In genomic region chr4:33696969-33697368, GRCm38 (mm10) we compare ENCODE assay signal across 14 mouse cellular contexts.
DNase-seq lines count a peak whose midpoint lies in the region; ATAC-seq and TF ChIP-seq lines count a peak whose summit lies in the region.
"Had no signal": no experiment of that assay in that cellular context is flagged by ENCODE, and none has a peak within 500 bp of the region (broad histone marks: within the 10 kb centered on the region; RNA-seq: fewer than 3 reads in every experiment).

No protein-coding gene starts in this region.

- DNase-seq in embryonic facial prominence, embryonic 11.5 days (ENCODE audit: low spot score): peak; percentile 31
- DNase-seq in embryonic facial prominence, embryonic 10.5 days (ENCODE audit: low spot score): no peak
- DNase-seq in brain, embryonic 14.5 days (ENCODE audit: low read depth): peak; percentile 78
- DNase-seq in frontal cortex, postnatal 36 days (ENCODE audit: low spot score in 2 of 2): peak; percentile 43 to 81
- peak; percentile 41 for DNase-seq in left cerebral cortex, postnatal 4 days
- no peak for DNase-seq in urinary bladder, postnatal 4 days (ENCODE audit: low spot score in 2 of 2)
- no peak for DNase-seq in natural killer cell, adult 2 months (ENCODE audit: low spot score in 2 of 2)
- DNase-seq in kidney, adult 2 months: no peak
- DNase-seq: gastrocnemius, postnatal 25 days; kidney, postnatal 25 days; liver, embryonic 13.5 days; spleen, adult 18-20 months had no signal

- intact Hi-C loops in left cerebral cortex, postnatal 4 days (cut with DNase I): no loop called here

- no peaks in the 10 kb centered on the region for H3K9me3 ChIP-seq in embryonic facial prominence, embryonic 11.5 days (replicated peaks; ENCODE audit: control insufficient read depth, low read length)
- H3K9me3 ChIP-seq in embryonic facial prominence, embryonic 10.5 days: no peaks in the 10 kb centered on the region
- H3K9me3 ChIP-seq: embryonic facial prominence, embryonic 12.5 days; liver, embryonic 13.5 days; midbrain, embryonic 15.5 days had no signal

- no peak for TF ChIP-seq CTCF in brain, embryonic 14.5 days (IDR thresholded peaks at IDR 0.05; ENCODE audit: borderline replicate concordance, extremely low read depth, insufficient read depth, insufficient read length)
- no peak for TF ChIP-seq CTCF in kidney, adult 2 months (conservative IDR thresholded peaks at IDR 0.05; ENCODE audit: insufficient read depth, insufficient read length, low read depth, low read length)

- H3K27ac ChIP-seq in embryonic facial prominence, embryonic 11.5 days (replicated peaks; ENCODE audit: low read depth, low read length): no peak overlapping the region
- no peak overlapping the region for H3K27ac ChIP-seq in embryonic facial prominence, embryonic 10.5 days (replicated peaks)
- no peak overlapping the region for H3K27ac ChIP-seq in kidney, adult 2 months (ENCODE audit: insufficient read depth, low read depth, low read length)
- H3K27ac ChIP-seq: embryonic facial prominence, embryonic 12.5 days; liver, embryonic 13.5 days; midbrain, embryonic 15.5 days had no signal

- no peaks in the 10 kb centered on the region for H3K36me3 ChIP-seq in embryonic facial prominence, embryonic 11.5 days (replicated peaks; ENCODE audit: control insufficient read depth, insufficient read depth, low read depth, low read length)
- no peaks in the 10 kb centered on the region for H3K36me3 ChIP-seq in embryonic facial prominence, embryonic 10.5 days (replicated peaks)
- no peaks in the 10 kb centered on the region for H3K36me3 ChIP-seq in kidney, adult 2 months (ENCODE audit: control insufficient read depth, insufficient read depth, low read length)
- H3K36me3 ChIP-seq: embryonic facial prominence, embryonic 12.5 days; liver, embryonic 13.5 days; midbrain, embryonic 15.5 days had no signal

- no peak overlapping the region for H3K9ac ChIP-seq in embryonic facial prominence, embryonic 11.5 days (replicated peaks; ENCODE audit: low read length)
- H3K9ac ChIP-seq: embryonic facial prominence, embryonic 12.5 days; liver, embryonic 13.5 days; midbrain, embryonic 15.5 days had no signal

- no peak overlapping the region for H3K4me2 ChIP-seq in embryonic facial prominence, embryonic 11.5 days (ENCODE audit: low read depth, low read length)
- H3K4me2 ChIP-seq: embryonic facial prominence, embryonic 12.5 days; liver, embryonic 13.5 days; midbrain, embryonic 15.5 days had no signal

- no peak for TF ChIP-seq POLR2A in brain, embryonic 14.5 days (IDR thresholded peaks at IDR 0.05; ENCODE audit: borderline replicate concordance, extremely low read depth, insufficient read depth, insufficient read length, poor library complexity, severe bottlenecking)
- no peak for TF ChIP-seq POLR2A in kidney, adult 2 months (IDR thresholded peaks at IDR 0.05; ENCODE audit: low read depth, low read length)

- WGBS in embryonic facial prominence, embryonic 11.5 days: 71% methylated on average over 8 of the region's 8 CpGs
- 81% methylated on average over 8 of the region's 8 CpGs for WGBS in embryonic facial prominence, embryonic 10.5 days
- WGBS in kidney, adult 2 months: 79% methylated on average over 8 of the region's 8 CpGs

- no peaks in the 10 kb centered on the region for H3K4me1 ChIP-seq in embryonic facial prominence, embryonic 11.5 days (ENCODE audit: control insufficient read depth, insufficient read depth, low read length)
- H3K4me1 ChIP-seq in embryonic facial prominence, embryonic 10.5 days: no peaks in the 10 kb centered on the region
- H3K4me1 ChIP-seq in kidney, adult 2 months (ENCODE audit: control insufficient read depth, insufficient read depth, low read length): no peaks in the 10 kb centered on the region
- H3K4me1 ChIP-seq: embryonic facial prominence, embryonic 12.5 days; liver, embryonic 13.5 days; midbrain, embryonic 15.5 days had no signal

- no peaks in the 10 kb centered on the region for H3K27me3 ChIP-seq in embryonic facial prominence, embryonic 11.5 days (ENCODE audit: control insufficient read depth, insufficient read depth, low read length)
- H3K27me3 ChIP-seq in embryonic facial prominence, embryonic 10.5 days (replicated peaks; ENCODE audit: low read depth, poor library complexity, severe bottlenecking): no peaks in the 10 kb centered on the region
- no peaks in the 10 kb centered on the region; the same call in 1 of the 2 replicates for H3K27me3 ChIP-seq in kidney, adult 2 months (replicated peaks; ENCODE audit: control insufficient read depth, insufficient read depth, low read length)
- H3K27me3 ChIP-seq: embryonic facial prominence, embryonic 12.5 days; liver, embryonic 13.5 days; midbrain, embryonic 15.5 days had no signal

- no peak overlapping the region for H3K4me3 ChIP-seq in embryonic facial prominence, embryonic 11.5 days (ENCODE audit: low read depth, low read length)
- no peak overlapping the region for H3K4me3 ChIP-seq in embryonic facial prominence, embryonic 10.5 days
- no peak overlapping the region for H3K4me3 ChIP-seq in kidney, adult 2 months (ENCODE audit: insufficient read depth, low read depth, low read length)
- H3K4me3 ChIP-seq: embryonic facial prominence, embryonic 12.5 days; liver, embryonic 13.5 days; midbrain, embryonic 15.5 days had no signal

- ATAC-seq in embryonic facial prominence, embryonic 11.5 days (replicated peaks; ENCODE audit: insufficient number of reproducible peaks, low FRiP score, low TSS enrichment, low read depth): no peak
- ATAC-seq: midbrain, embryonic 15.5 days had no signal

Comparison
In these comparisons a context has a peak if more than half of its experiments do, and no peak if none do; other contexts are left out.
1. DNase-seq: peak in embryonic facial prominence, embryonic 11.5 days (single experiment), brain, embryonic 14.5 days (single experiment), frontal cortex, postnatal 36 days (2 of 2) and left cerebral cortex, postnatal 4 days (single experiment); none in embryonic facial prominence, embryonic 10.5 days (single experiment), urinary bladder, postnatal 4 days (0 of 2), natural killer cell, adult 2 months (0 of 2) and kidney, adult 2 months (single experiment).